Mouse (Mus musculus): ENCODE data around the gene Magoh.

DNA sequence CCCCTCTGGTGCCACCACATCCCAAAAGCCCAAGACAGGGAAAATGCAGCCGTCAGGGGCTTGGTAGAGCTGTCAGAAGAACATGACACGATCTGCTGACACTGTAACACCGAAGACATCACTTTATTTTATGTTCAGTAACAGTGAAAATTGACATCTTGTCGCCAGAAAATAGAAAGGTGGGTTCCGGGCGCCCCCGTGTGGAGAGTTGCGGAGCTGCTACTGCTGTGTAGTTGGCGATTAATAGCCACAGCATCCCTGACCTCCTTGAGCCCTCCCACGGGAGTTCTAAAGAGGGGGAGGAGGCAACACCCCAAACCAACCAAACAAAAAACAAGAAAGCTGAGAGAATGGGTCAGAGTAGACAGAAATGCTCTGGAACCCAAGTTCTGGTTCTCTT lies 34.6 kb upstream of the Magoh start:
- TF ChIP-seq E2F4 (IDR thresholded peaks at IDR 0.05; ENCODE audit: insufficient read depth) (no peak), TCF12 (IDR thresholded peaks at IDR 0.05; ENCODE audit: insufficient read depth, poor library complexity, severe bottlenecking) (no peak), POLR2A (IDR thresholded peaks at IDR 0.05; ENCODE audit: insufficient read length, low read depth) (no peak), MAX (IDR thresholded peaks at IDR 0.05; ENCODE audit: low read depth) (no peak), USF1 (IDR thresholded peaks at IDR 0.05; ENCODE audit: low read depth) (no peak), CEBPB (IDR thresholded peaks at IDR 0.05; ENCODE audit: insufficient read depth, poor library complexity, severe bottlenecking) (no peak), MYOD1 (IDR thresholded peaks at IDR 0.05; ENCODE audit: control insufficient read depth in 1 of 3, insufficient read length in 2 of 3, low read depth in 2 of 3) (no peak), MYOG (IDR thresholded peaks at IDR 0.05; ENCODE audit: control insufficient read depth in 1 of 3, insufficient read depth in 1 of 3, insufficient read length in 2 of 3, low read depth in 2 of 3) (no peak), REST (IDR thresholded peaks at IDR 0.05; ENCODE audit: insufficient read depth, insufficient read length) (no peak), TCF3 (IDR thresholded peaks at IDR 0.05; ENCODE audit: insufficient read length, low read depth) (no peak), POLR2AphosphoS2 (IDR thresholded peaks at IDR 0.05; ENCODE audit: insufficient read length, low read depth) (no peak), SRF (IDR thresholded peaks at IDR 0.05; ENCODE audit: control insufficient read depth, insufficient read length, low read depth) (no peak)

All from myocyte (in vitro differentiated cells).